8 mouse cellular contexts compared by ENCODE assay signal in genomic region chr5:34287838-34288145, GRCm38 (mm10). TPM values are rescaled to one million over a fixed set of nuclear protein-coding genes. Genes with fewer than 3 reads are reported as not detected.
DNase-seq lines count a peak whose midpoint lies in the region; ATAC-seq and TF ChIP-seq lines count a peak whose summit lies in the region.

No protein-coding gene starts in this region.

- H3K9me3 ChIP-seq in kidney, embryonic 16.5 days (ENCODE audit: low read length) = no peaks in the 10 kb centered on the region
- H3K9me3 ChIP-seq in embryonic facial prominence, embryonic 11.5 days (replicated peaks; ENCODE audit: control insufficient read depth, low read length) = no peaks in the 10 kb centered on the region
- H3K9me3 ChIP-seq in hindbrain, embryonic 15.5 days = no peaks in the 10 kb centered on the region
- H3K9me3 ChIP-seq in midbrain, postnatal 0 days (ENCODE audit: low read length) = no peaks in the 10 kb centered on the region

- no peak for DNase-seq in kidney, adult 18-20 months
- DNase-seq in embryonic facial prominence, embryonic 11.5 days (ENCODE audit: low spot score) = no peak
- DNase-seq in midbrain, postnatal 0 days (ENCODE audit: low spot score) = no peak
- no peak for DNase-seq in T-cell, adult 2 months (ENCODE audit: low spot score)
- DNase-seq in ovary, postnatal 14 days (ENCODE audit: low spot score) = no peak
- no peak for DNase-seq in right cerebral cortex, postnatal 36 days (ENCODE audit: low spot score in 2 of 2)

- H3K4me3 ChIP-seq in kidney, embryonic 16.5 days (ENCODE audit: low read length) = peak overlapping the region; percentile 68
- H3K4me3 ChIP-seq in embryonic facial prominence, embryonic 11.5 days (ENCODE audit: low read depth, low read length) = peak overlapping the region; percentile 59
- peak overlapping the region; percentile 89 for H3K4me3 ChIP-seq in hindbrain, embryonic 15.5 days
- peak overlapping the region; percentile 48 for H3K4me3 ChIP-seq in midbrain, postnatal 0 days (ENCODE audit: low read depth, low read length)

- no peak overlapping the region for H3K27ac ChIP-seq in kidney, embryonic 16.5 days (ENCODE audit: low read length)
- H3K27ac ChIP-seq in embryonic facial prominence, embryonic 11.5 days (replicated peaks; ENCODE audit: low read depth, low read length) = no peak overlapping the region
- H3K27ac ChIP-seq in hindbrain, embryonic 15.5 days (replicated peaks) = peak overlapping the region; percentile 74
- 0 out of 2 replicates have a peak overlapping the region, but pooled peaks have one; percentile 47 for H3K27ac ChIP-seq in midbrain, postnatal 0 days (ENCODE audit: low read depth, low read length)

- H3K4me1 ChIP-seq in kidney, embryonic 16.5 days (ENCODE audit: insufficient read depth, low read length) = peaks cover 13% of the 10 kb centered on the region
- H3K4me1 ChIP-seq in embryonic facial prominence, embryonic 11.5 days (ENCODE audit: control insufficient read depth, insufficient read depth, low read length) = no peaks in the 10 kb centered on the region
- peaks cover 22% of the 10 kb centered on the region for H3K4me1 ChIP-seq in hindbrain, embryonic 15.5 days (replicated peaks)
- 0 out of 2 replicates have a peak, but pooled peaks cover 4% of the 10 kb centered on the region for H3K4me1 ChIP-seq in midbrain, postnatal 0 days (ENCODE audit: insufficient read depth, low read length)

- under 1% methylated on average over 18 of the region's 18 CpGs for WGBS in kidney, embryonic 16.5 days
- 1% methylated on average over 18 of the region's 18 CpGs for WGBS in embryonic facial prominence, embryonic 11.5 days
- under 1% methylated on average over 18 of the region's 18 CpGs for WGBS in hindbrain, embryonic 15.5 days
- 2% methylated on average over 18 of the region's 18 CpGs for WGBS in midbrain, postnatal 0 days

- H3K36me3 ChIP-seq in kidney, embryonic 16.5 days (ENCODE audit: insufficient read depth, low read length) = no peaks in the 10 kb centered on the region
- no peaks in the 10 kb centered on the region for H3K36me3 ChIP-seq in embryonic facial prominence, embryonic 11.5 days (replicated peaks; ENCODE audit: control insufficient read depth, insufficient read depth, low read depth, low read length)
- no peaks in the 10 kb centered on the region for H3K36me3 ChIP-seq in hindbrain, embryonic 15.5 days
- no peaks in the 10 kb centered on the region for H3K36me3 ChIP-seq in midbrain, postnatal 0 days (ENCODE audit: insufficient read depth, low read length)

- ATAC-seq in kidney, embryonic 16.5 days (ENCODE audit: low FRiP score, low TSS enrichment) = no peak
- ATAC-seq in embryonic facial prominence, embryonic 11.5 days (replicated peaks; ENCODE audit: insufficient number of reproducible peaks, low FRiP score, low TSS enrichment, low read depth) = no peak
- no peak for ATAC-seq in hindbrain, embryonic 15.5 days (ENCODE audit: low FRiP score, low read depth)
- no peak for ATAC-seq in midbrain, postnatal 0 days (ENCODE audit: low FRiP score)

- peaks cover 57% of the 10 kb centered on the region for H3K27me3 ChIP-seq in kidney, embryonic 16.5 days (ENCODE audit: insufficient read depth, low read length)
- peaks cover 39% of the 10 kb centered on the region for H3K27me3 ChIP-seq in embryonic facial prominence, embryonic 11.5 days (ENCODE audit: control insufficient read depth, insufficient read depth, low read length)
- H3K27me3 ChIP-seq in hindbrain, embryonic 15.5 days = peaks cover 6% of the 10 kb centered on the region
- H3K27me3 ChIP-seq in midbrain, postnatal 0 days (ENCODE audit: insufficient read depth, low read length) = peaks cover 6% of the 10 kb centered on the region; the same call in 1 of the 2 replicates

- no peak for TF ChIP-seq CTCF in midbrain, postnatal 0 days (IDR thresholded peaks at IDR 0.05)

- peak overlapping the region; percentile 94 for H3K4me2 ChIP-seq in kidney, embryonic 16.5 days (replicated peaks; ENCODE audit: low read depth, low read length)
- H3K4me2 ChIP-seq in embryonic facial prominence, embryonic 11.5 days (ENCODE audit: low read depth, low read length) = peak overlapping the region; percentile 95
- H3K4me2 ChIP-seq in hindbrain, embryonic 15.5 days = peak overlapping the region; percentile 92
- H3K4me2 ChIP-seq in midbrain, postnatal 0 days (ENCODE audit: low read depth, low read length, poor library complexity, severe bottlenecking) = peak overlapping the region; percentile 74

- H3K9ac ChIP-seq in kidney, embryonic 16.5 days (replicated peaks; ENCODE audit: low read length) = 0 out of 2 replicates have a peak overlapping the region, but pooled peaks have one; percentile 49
- peak overlapping the region; percentile 32; the same call in 1 of the 2 replicates for H3K9ac ChIP-seq in embryonic facial prominence, embryonic 11.5 days (replicated peaks; ENCODE audit: low read length)
- peak overlapping the region; percentile 70 for H3K9ac ChIP-seq in hindbrain, embryonic 15.5 days
- H3K9ac ChIP-seq in midbrain, postnatal 0 days (replicated peaks; ENCODE audit: low read length, poor library complexity, severe bottlenecking) = peak overlapping the region; percentile 62

RNA-seq across cellular contexts. Expression of gene Zfyve28, which starts 0.5 kb away (rescaled TPM):
- 0.21 and 0.34 TPM in 2 replicates for polyA plus RNA-seq in kidney, embryonic 16.5 days (2015; fragmentation: Nextera tagmentation; extraction: Ambion mirVana)
- polyA plus RNA-seq in embryonic facial prominence, embryonic 11.5 days (2014; fragmentation: Nextera tagmentation; extraction: Ambion mirVana) = 0.24 and 0.64 TPM in 2 replicates
- polyA plus RNA-seq in hindbrain, embryonic 15.5 days (2015; fragmentation: Nextera tagmentation; extraction: Ambion mirVana) = 5.3 and 6.2 TPM in 2 replicates
- total RNA-seq in midbrain, postnatal 0 days (2014; rRNA removed) = 6.1 and 10.0 TPM in 2 replicates
- polyA plus RNA-seq in midbrain, postnatal 0 days (2015; fragmentation: Nextera tagmentation; extraction: Ambion mirVana) = 2.9 and 3.0 TPM in 2 replicates

RNA-seq across cellular contexts. Expression of gene Cfap99, which starts 0.6 kb away (rescaled TPM):
- polyA plus RNA-seq in kidney, embryonic 16.5 days (2015; fragmentation: Nextera tagmentation; extraction: Ambion mirVana) = not detected in 2 replicates
- polyA plus RNA-seq in embryonic facial prominence, embryonic 11.5 days (2014; fragmentation: Nextera tagmentation; extraction: Ambion mirVana) = not detected in 2 replicates
- polyA plus RNA-seq in hindbrain, embryonic 15.5 days (2015; fragmentation: Nextera tagmentation; extraction: Ambion mirVana) = 0.14 TPM in 1 of 2 replicates, not detected in the other
- total RNA-seq in midbrain, postnatal 0 days (2014; rRNA removed) = 0.24 and 2.1 TPM in 2 replicates
- 0.12 and 0.37 TPM in 2 replicates for polyA plus RNA-seq in midbrain, postnatal 0 days (2015; fragmentation: Nextera tagmentation; extraction: Ambion mirVana)

RNA-seq across cellular contexts. Expression of gene Rnf4, which starts 48.3 kb away (rescaled TPM):
- 192 and 196 TPM in 2 replicates for polyA plus RNA-seq in kidney, embryonic 16.5 days (2015; fragmentation: Nextera tagmentation; extraction: Ambion mirVana)
- polyA plus RNA-seq in embryonic facial prominence, embryonic 11.5 days (2014; fragmentation: Nextera tagmentation; extraction: Ambion mirVana) = 209 and 210 TPM in 2 replicates
- polyA plus RNA-seq in hindbrain, embryonic 15.5 days (2015; fragmentation: Nextera tagmentation; extraction: Ambion mirVana) = 125 and 129 TPM in 2 replicates
- 95.2 and 129 TPM in 2 replicates for total RNA-seq in midbrain, postnatal 0 days (2014; rRNA removed)
- polyA plus RNA-seq in midbrain, postnatal 0 days (2015; fragmentation: Nextera tagmentation; extraction: Ambion mirVana) = 124 TPM in 2 replicates

Comparison
In these comparisons a context has a peak if more than half of its experiments do, and no peak if none do; other contexts are left out.
1. H3K27ac ChIP-seq: peak in hindbrain, embryonic 15.5 days (single experiment) and midbrain, postnatal 0 days (single experiment); none in kidney, embryonic 16.5 days (single experiment) and embryonic facial prominence, embryonic 11.5 days (single experiment).
2. Peak in every context shown above with its lines, with median percentiles within 50 percentile points of each other: H3K4me2 ChIP-seq, H3K4me3 ChIP-seq and H3K9ac ChIP-seq.